Mouse (Mus musculus) kidney, postnatal 10 days (tissue): ENCODE measurements around the gene Cic.
A peak's percentile ranks its signal among the peaks of the same experiment; 100 is the strongest.

Experiments used
- DNase-seq: peaks from one replicate; pipeline ENCODE4 v3.0.0; 2021; ENCODE audit warnings: mixed read lengths

The Cic gene

GRCm38 (mm10) chr7:25267301-25267750, at the start of gene Cic:
Gene Cic, plus strand, starts transcription at chr7:25267704.
- DNase-seq = peak; percentile 99

DNA sequence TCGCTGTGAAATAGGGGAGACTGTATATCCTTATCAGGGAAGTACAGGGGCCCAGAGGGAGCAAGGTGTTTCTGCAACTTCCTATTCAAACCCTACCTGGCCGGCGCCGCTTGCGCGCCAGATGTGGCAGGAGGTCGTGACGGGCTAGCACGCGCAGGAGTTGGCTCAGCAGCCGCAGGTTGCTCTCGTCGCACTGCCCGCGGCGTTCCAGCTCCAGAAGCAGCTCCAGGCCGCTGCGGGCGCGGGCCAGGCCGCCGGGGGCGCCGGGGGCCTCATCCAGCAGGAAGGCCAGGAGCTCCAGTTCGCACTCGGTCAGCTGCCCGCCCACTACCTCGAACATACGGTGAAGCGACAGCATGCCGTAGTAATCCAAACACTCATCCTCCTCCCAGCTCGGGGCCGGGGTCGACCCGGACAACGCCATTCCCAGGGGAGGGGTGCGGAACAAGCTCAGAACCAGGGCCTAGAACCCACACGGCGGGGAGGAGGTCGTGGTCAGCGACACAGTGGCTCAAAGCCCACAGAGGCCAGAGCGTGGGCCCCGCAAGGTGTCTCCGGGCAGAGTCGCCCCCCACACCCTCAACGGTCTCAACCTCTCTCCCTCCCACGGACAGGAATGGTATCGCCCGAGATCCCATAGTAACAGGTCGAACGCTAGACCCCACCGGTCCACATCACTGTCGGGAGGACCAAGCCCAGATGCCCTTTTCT, 48.6 kb upstream of the Cic start:
- peak; percentile 57 for DNase-seq

DNA sequence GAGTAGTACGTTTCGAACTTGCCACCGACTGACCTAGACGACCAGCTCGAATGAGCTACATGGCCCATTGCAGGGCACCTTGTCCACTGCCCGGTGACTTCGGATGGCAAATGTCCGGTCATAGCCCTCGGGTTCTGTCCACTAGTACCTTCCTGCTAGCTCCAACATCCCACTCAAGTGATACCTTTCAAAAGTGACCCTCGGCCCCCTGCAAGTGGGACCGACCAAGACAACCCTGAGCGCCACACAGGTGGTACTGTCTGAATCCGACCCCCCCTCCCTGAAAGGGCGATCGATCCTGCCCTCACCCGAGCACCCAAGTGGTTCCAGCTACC, 48.1 kb upstream of the Cic start:
- no peak for DNase-seq

DNA sequence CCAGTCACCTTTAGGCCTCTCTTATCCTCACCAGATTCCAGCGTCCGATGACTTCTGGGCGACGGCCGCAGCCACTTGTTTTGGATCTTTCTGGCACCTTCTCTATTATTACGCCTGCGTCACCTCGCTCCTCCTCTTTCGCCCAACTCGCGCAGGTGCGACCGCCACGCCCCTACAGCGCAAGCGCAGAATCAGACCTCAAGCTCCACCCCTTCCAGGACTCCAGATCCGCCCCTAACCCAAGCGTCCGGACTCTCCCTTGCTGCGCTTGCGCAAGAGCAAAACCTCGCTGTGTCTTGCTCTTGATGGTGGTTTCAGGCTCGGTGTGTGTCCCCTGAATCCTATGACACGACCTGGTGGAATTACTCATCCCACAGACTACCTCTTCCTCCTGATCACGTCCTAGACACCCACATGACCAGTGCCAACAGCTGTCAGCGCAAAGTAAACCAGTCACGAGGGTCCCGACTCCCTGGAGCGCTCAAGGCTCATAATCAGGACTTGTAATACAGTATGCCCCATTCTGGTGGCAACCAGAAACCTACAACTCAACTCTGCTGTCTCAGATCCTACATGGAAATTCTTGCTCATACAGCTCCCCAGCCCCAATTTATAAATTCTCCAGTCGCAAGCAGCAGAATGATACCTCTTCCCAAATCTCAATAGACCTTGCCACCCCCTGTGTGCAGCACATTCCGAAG, 47.6 kb upstream of the Cic start:
- peak; percentile 95 for DNase-seq

GRCm38 (mm10) chr7:25220457-25221101, 46.9 kb upstream of the Cic start, which contains the start of gene Dedd2:
Gene Dedd2, minus strand, starts transcription at chr7:25220615.
- DNase-seq = no peak

DNA sequence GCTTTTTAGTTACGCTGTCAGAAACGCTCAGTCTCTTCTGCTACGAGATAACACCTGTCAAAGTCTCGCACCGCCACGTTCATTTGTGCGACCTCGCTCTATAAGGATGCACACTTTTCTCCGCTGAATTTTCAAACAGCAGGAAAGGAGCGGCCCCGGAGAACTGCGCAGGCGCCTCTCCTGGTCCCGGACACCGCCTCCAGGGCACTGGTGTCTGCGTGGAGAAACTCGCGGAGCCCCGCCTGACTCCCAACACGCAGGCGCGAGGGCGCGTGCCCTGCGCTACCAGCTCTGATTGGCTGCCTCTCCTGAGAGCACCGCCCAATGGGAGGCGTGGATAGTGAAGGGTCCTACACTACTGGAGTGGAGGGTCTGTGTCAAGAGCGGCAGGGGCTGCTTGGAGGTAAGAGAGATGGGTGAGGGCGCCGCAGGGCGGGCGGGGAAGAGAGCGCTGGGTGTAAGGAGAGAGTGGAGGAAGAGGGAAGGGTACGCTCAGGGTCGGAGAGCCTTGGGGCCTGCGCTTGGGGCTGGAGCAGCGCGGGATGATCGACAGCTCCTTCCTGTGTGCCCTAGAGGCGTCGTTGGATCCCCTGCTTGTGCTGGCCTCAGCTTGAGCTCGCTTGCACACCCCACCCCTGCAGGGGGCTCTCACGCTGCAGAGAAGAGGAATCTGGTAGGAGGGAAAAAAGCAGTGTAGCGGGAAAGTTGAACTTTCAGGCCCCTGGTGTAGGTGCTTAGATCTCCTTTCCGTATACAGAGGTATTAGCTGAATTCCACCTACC, 46.2 kb upstream of the Cic start, which contains the start of gene Zfp526:
Gene Zfp526 (plus strand): TSS at position 324 of the 782 bp plus-strand sequence.
- peak; percentile 98 for DNase-seq

GRCm38 (mm10) chr7:25222275-25222967, 45.1 kb upstream of the Cic start:
- no peak for DNase-seq

GRCm38 (mm10) chr7:25227523-25228300, 39.8 kb upstream of the Cic start:
- DNase-seq = no peak

GRCm38 (mm10) chr7:25230690-25231285, 36.7 kb upstream of the Cic start:
- DNase-seq = peak; percentile 4

GRCm38 (mm10) chr7:25232101-25232648, 35.3 kb upstream of the Cic start:
- peak; percentile 3 for DNase-seq

- DNase-seq = peak; percentile 4
These were observed 34.4 kb upstream of the Cic start for GRCm38 (mm10) chr7:25233061-25233460.

DNA sequence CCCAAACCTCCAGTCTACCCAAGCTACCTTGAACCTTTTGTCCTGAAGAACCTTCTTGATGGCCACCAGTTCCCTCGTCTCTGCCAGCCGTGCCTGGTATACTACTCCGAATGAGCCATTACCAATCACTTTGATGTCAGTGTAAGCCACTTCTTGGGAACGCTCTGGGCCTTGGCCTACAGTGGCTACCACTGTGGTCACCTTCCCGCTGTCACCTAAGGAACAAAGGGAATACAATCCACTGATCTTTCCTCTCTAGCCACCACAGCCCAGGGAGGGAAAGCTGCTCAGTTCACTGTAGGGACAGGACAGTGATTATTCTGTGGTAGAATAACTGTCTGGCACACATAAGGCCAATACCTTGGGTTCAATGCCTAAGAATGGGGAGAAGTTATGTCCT, 32.0 kb upstream of the Cic start:
- no peak for DNase-seq

GRCm38 (mm10) chr7:25237249-25238014, 30.1 kb upstream of the Cic start, which contains the start of gene Gsk3a:
Gene Gsk3a, minus strand, starts transcription at chr7:25237851.
- peak; percentile 99 for DNase-seq

DNA sequence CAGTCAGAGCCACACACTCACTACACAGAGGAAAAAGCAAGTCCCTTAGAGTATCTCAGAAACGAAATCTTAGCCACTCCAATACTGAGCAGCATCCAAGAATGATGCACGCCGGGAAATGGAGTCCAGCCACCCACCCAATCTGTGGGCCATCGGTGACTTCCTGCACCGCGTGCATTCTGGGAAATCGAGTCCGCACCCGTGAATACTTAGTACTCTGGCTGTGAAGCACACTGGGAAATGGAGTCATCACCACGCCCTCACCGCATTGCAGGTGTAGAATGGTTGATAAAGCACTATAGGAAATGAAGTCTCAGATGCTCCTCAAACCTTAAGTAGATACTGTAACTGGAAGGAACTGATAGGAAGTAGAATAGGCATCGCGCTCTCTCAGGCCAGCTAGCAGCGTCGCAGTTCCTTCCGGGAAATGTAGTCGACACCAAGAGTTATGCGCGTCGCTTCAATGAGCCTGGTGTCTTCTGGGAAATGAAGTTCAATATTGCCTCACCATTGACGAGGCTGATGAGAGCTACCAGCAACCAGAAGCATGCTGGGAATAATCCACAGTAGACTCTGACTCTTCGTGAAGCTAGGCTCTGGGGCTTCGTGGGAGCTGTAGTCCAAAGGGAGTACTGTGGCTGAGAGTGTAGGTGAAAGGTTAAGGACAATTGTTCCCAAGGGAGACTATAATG, 29.3 kb upstream of the Cic start:
- peak; percentile 95 for DNase-seq

DNA sequence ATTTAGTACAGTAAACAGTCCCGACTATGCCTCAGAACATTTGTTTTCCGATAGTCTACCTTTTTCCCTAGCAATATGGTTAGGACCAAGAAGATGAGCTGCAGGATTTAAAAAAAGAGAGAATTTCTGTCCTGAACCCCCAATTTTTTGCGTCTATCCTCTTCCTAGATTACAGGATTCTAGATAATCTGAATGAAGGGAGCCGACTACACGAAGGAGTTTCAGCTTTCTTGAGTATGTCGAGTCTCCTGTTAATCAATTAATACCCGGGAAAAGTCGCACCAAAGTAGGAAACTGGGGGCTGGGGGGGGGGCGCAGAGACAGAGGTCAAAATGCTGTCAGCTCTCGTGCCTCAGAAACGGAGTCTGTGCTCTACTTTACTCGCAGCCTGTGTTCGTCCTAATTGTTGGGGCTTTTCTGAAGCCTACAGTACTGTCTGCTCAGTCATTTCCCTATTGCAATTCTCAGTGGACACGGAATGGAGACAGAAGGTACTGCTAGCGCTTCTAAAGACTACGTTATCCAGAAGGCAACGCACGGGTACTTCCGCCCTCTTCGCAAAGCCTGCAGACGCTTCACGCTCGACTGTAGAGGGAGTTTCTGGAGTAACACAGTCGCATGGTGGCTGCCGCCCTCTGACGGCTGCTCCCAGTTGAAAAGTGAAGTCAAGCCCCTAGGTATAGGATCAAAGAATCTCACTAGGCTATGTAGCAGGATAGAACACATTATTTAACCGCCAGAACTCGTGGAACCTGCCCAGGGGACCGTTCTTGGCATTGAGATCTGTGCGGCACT, 28.5 kb upstream of the Cic start:
- peak; percentile 91 for DNase-seq

DNA sequence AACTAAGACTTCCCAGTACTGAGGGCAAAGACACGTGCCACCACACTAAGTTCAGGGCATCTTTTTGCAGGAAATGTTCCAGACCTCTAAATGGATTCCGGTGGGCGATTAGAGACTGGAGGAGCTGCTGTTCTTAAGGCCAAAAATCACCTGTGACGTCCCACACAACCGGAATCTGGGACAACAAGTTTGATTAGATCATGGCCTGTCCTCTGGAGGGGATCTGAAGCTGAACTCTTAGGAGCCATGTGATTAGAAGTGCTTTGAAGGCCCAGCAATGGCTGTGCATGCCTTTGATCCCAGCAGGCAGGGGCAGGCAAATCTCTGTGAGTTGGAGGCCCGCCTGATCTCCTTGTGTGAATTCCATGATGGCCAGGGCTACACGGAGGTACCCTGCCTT, 26.9 kb upstream of the Cic start:
- no peak for DNase-seq

- peak; percentile 74 for DNase-seq
These were observed 26.4 kb upstream of the Cic start for GRCm38 (mm10) chr7:25241062-25241461.

GRCm38 (mm10) chr7:25243361-25243760, 24.1 kb upstream of the Cic start:
- DNase-seq = no peak
